Mouse (Mus musculus) bone marrow, adult 2 months (tissue): ENCODE data around the gene Gm28363.
"Not testable (repeated sequence)": the region's sequence is repeated elsewhere in the genome, so short reads cannot be mapped to it uniquely, and the experiment has no call there.

Experiments used
- CTCF ChIP-seq: fragments of 200-500 bp; IDR thresholded peaks from 2 replicates; pipeline ENCODE4 v1.5.1; 2011; ENCODE audit warnings: low read length, control low read depth; ENCODE audit not compliant: control insufficient read depth, insufficient read depth
- POLR2A ChIP-seq: fragments of 200-500 bp; IDR thresholded peaks from 2 replicates; pipeline ENCODE4 v1.6.1; 2011; ENCODE audit warnings: low read depth, mild to moderate bottlenecking, control low read depth, low read length, borderline replicate concordance; ENCODE audit not compliant: control insufficient read depth

GRCm38 (mm10) chr1:117696831-117697230, at the start of gene Gm28363:
- not testable (repeated sequence) for TF ChIP-seq POLR2A, CTCF
